Mouse (Mus musculus) ovary, postnatal 14 days (tissue): ENCODE results near the gene Lpin1.
A peak's percentile ranks its signal among the peaks of the same experiment; 100 is the strongest.

Experiments
- DNase-seq: peaks from one replicate; pipeline ENCODE4 v3.0.0; 2022; ENCODE audit warnings: low spot score

Gene Lpin1

DNA sequence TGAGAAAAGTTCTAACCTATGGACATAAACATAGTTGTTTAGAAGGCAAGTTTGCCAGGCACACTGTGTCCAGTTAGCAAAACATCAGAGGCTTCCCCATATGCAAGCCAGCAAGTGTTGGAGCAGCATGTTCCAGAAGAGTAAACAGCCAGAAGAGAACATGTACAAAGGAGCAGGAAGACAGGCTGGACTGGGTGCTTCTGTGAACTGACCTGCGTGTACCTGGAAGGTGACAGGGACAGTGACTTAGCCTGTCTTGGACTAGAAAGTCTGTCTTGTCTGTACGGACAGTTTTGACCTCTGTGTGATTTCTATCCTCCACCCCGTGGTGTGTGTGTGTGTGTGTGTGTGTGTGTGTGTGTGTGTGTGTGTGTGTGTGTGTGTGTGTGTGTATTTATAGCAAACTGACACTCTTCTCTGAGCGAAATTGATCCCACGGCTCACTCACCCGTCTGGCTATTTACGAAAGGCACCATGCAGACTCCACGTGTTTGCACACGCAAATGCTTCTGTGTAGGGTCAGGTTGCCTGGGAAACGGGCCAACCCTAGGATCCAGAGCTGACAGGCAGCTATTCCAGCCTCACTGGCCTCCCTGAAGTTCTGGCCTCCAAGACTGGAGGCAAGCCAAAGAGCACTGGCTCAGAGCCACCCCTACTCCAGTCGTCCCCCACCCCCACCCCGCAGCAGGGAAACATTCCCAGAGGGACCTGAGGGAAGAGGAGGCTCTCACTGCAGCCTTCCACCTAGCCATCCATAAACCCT lies 7.9 kb upstream of the Lpin1 start:
- DNase-seq, result peak; percentile 77

GRCm38 (mm10) chr12:16615738-16616137 lies 5.0 kb upstream of the Lpin1 start:
- no peak for DNase-seq

DNA sequence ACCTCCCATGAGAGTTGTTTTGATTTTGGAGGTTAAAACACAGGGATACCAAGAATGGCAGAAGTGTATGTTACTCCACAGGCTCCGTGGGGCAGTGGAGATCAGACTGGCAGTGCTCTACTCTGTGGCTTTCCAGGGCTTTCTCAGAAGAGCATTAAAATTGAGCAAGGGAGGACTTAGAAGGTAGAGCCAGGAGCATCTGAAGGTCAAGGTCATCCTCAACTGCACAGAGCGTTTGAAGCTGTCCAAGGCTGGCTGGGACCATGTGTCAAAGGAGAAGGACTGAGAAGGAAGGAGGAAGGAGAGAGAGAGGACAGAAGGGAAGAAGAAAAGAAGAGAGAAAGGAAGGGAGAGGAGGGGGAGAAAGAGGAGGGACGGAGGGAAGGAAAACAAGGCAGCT lies 3.8 kb upstream of the Lpin1 start:
- DNase-seq, result no peak

GRCm38 (mm10) chr12:16605624-16606023 lies 5.1 kb downstream of the Lpin1 start:
- no peak for DNase-seq

DNA sequence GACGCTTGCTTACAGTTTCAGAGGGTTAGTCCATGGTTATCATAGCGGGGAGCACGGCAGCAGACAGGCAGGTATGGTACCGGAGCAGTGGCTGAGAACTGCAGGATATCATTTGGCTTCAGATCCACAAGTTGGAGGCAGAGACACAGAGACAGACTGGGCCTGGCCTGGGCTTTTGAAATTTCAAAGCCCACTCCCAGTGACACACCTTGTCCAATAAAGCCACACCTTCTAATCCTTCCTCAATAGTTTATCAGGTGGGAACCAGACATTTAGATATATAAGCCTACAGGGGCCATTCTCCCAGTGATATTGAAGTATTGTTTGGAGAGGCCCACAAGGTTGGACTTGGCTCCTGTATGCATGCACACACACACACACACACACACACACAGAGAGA lies 8.5 kb downstream of the Lpin1 start:
- DNase-seq, result no peak

GRCm38 (mm10) chr12:16600374-16600773 lies 10.4 kb downstream of the Lpin1 start:
- no peak for DNase-seq

- no peak for DNase-seq
Measured at GRCm38 (mm10) chr12:16599359-16599758, 11.4 kb downstream of the Lpin1 start.

DNA sequence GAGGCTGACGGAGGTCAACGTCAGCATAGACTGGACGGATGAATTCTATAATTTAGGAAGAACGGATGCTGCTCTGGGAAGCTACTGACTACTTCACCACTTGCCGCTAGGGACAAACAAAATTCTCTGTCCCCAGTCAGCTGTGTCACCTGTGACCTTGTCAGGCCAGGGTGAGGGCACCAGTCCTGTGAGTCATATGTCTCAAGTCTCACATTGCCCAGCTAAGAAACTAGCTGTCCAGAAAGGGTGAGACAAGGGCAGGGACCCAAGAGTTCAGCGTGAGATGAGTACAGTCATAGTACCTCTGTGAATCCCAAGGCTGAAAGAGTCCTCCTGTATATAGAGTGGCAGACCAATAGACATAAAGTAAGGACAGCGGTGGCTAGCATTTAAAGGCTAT lies 17.0 kb downstream of the Lpin1 start:
- DNase-seq, result no peak

- DNase-seq, result no peak
Measured at GRCm38 (mm10) chr12:16593014-16593413, 17.8 kb downstream of the Lpin1 start.

DNA sequence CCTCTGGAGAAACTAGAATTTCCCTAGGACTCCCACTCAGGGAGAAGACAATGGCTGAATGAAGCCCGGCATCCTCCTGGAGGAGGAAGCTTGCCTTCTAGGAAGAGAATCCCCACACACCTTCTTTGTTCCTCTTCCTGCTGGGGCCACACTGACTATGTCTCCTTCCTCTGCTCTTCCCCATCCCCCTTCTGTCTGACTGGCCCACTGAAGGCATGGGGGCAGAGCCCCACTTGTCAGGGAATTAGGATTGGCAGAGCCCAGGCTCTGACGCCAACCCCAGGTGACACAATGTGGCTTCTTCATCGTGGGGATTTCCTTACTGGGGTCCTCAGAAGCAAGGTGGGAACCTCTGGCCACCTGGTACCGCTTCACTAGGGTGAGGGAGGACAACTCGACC lies 18.3 kb downstream of the Lpin1 start:
- no peak for DNase-seq

- peak; percentile 62 for DNase-seq
Measured at GRCm38 (mm10) chr12:16591453-16592200, 19.1 kb downstream of the Lpin1 start.

GRCm38 (mm10) chr12:16589966-16590365 lies 20.8 kb downstream of the Lpin1 start:
- DNase-seq, result no peak

DNA sequence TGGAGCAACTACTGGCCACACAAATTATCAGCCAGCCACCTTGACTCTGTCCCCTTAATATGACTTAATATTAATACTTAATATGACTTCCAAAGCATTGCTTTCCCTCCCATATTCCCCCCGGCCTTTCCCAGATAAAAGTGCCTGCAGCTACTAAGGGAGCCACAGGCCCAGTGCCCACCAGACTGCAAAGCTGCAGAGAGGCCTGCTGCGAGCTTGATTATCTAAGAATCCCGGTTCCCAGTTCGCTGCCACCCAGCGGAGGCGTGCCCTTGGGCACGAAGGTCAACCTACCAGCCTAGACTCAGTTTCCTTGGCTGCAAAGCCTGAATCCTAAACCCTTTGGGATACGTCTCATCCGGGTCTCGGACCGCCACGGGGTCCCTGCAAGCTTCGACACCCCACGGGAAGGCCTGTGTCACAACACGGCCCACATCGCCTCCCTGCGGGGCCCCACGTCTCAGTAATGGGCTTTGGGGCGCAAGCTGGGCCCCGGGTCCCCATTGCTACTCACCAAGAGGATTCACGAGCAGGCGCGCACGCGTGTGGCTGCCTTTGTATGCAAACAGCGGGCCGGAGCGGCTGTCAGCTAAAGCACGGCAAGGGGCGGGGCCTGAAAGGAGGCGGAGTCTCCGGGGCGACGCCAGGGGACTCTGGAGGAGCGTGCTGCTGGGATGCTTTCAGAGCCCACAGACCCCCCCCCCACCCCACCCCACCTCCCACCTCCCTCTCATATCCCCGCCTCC lies 21.4 kb downstream of the Lpin1 start:
- peak; percentile 86 for DNase-seq

GRCm38 (mm10) chr12:16588396-16589042 lies 22.2 kb downstream of the Lpin1 start:
- DNase-seq, result no peak

DNA sequence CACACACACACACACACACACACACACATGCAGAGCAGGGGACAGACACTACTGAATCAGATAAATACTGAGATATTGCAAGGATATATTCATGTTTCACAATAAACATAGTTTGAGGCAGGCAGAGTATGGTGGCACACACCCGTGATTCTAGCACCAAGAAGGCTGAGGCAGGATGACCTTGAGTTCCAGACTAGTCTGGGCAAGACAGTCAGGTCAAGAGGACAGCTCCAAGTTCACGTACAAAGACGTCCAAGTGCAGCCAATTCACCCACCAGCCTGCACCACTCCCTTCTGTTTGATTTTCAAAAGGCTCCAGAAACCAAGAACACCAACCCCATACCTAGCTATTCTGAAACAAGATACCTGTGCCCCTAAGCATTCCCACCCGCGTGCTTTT lies 23.0 kb downstream of the Lpin1 start:
- DNase-seq, result no peak

- DNase-seq, result no peak
Measured at GRCm38 (mm10) chr12:16587111-16587510, 23.7 kb downstream of the Lpin1 start.

DNA sequence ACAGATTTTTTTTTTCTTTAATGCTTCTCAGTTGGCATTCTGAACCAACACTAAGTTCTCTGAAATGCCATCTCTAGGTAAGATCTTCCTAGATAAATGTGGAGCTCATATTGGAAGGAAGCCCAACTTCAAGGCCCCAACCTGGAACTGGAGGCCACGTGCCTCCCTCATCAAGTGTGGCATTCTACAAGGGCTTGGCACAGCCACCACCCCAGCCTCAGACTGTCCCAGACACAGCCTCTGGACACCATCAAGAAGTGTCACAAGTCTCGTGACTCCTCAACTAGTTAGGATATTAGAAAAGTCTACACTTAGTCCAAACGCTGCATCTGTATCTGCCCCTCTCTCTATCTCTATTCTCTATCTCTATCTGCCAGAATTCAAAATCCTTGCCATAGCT lies 25.8 kb downstream of the Lpin1 start:
- DNase-seq, result no peak

- DNase-seq, result no peak
Measured at GRCm38 (mm10) chr12:16584035-16584682, 26.6 kb downstream of the Lpin1 start.

DNA sequence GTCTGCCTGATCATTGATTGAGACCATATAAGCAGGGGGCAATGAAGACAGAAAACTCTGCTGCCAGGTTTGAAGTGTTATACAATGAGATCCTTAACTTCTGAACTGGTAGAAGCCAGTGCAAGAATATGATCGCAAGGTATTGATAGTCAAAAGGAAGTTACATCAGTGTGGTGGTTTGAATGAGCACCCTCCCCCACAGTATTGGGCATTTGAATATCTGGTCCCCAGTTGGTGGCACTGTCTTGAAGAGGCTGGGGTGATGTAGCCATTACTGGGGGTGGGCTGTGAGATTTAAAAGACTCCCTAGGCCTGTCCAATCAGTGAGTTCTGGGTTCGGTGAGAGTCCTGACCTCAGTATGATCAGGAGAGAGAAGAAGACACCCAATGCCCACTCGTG lies 27.5 kb downstream of the Lpin1 start:
- DNase-seq, result no peak

DNA sequence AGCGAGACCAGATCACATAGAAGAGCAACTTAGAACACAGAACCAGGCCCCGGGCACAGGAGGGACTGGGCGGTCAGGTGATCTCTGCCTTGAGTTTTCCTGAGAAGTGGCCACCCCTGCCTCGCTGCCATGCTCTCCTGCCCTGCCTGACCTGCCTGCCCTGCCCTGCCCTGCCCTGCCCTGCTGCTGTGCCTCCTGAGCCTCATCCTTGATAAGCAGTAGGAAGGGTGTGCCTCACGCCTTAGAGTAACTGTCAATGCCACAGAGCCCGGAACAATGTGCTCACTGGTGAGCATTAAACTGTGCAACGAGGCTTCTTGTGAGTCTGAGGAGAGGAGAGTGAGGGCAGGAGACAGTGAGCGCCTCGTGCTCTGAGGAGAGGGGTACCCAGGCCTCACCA lies 30.5 kb downstream of the Lpin1 start:
- DNase-seq, result no peak

GRCm38 (mm10) chr12:16577665-16578233 lies 33.0 kb downstream of the Lpin1 start:
- no peak for DNase-seq

- DNase-seq, result no peak
Measured at GRCm38 (mm10) chr12:16571278-16571677, 39.5 kb downstream of the Lpin1 start.
